Mouse (Mus musculus) neural tube, embryonic 15.5 days (tissue): ENCODE results near the gene Tcf23. TPM values are rescaled to one million over a fixed set of nuclear protein-coding genes. Genes with fewer than 3 reads are reported as not detected.

Experiments used
- ATAC-seq: fragments of 200-750 bp; cut with Nextera tagmentation; 2 replicates; pipeline ENCODE4 v1.8.0; 2017; ENCODE audit warnings: mild to moderate bottlenecking, moderate TSS enrichment, moderate library complexity; ENCODE audit not compliant: low FRiP score
- H3K27ac ChIP-seq: fragments of 300-500 bp; sonication (generic); replicated peaks from 2 replicates; pipeline ENCODE4 v1.5.1; 2015; ENCODE audit warnings: mild to moderate bottlenecking, inconsistent platforms
- H3K27me3 ChIP-seq: fragments of 300-500 bp; sonication (generic); replicated peaks from 2 replicates; pipeline ENCODE4 v1.6.1; 2015; ENCODE audit warnings: inconsistent platforms
- H3K36me3 ChIP-seq: fragments of 300-500 bp; sonication (generic); 2 replicates; pipeline ENCODE4 v1.6.1; 2015; ENCODE audit warnings: inconsistent platforms
- H3K4me1 ChIP-seq: fragments of 300-500 bp; sonication (generic); 2 replicates; pipeline ENCODE4 v1.6.1; 2015; ENCODE audit warnings: inconsistent platforms
- H3K4me2 ChIP-seq: fragments of 300-500 bp; sonication (generic); 2 replicates; pipeline ENCODE4 v1.6.1; 2015; ENCODE audit warnings: inconsistent platforms, mild to moderate bottlenecking, moderate library complexity
- H3K4me3 ChIP-seq: fragments of 300-500 bp; sonication (generic); replicated peaks from 2 replicates; pipeline ENCODE4 v1.5.1; 2015; ENCODE audit warnings: mild to moderate bottlenecking, inconsistent platforms
- H3K9ac ChIP-seq: fragments of 300-500 bp; sonication (generic); replicated peaks from 2 replicates; pipeline ENCODE4 v1.6.1; 2015; ENCODE audit warnings: mild to moderate bottlenecking, inconsistent platforms
- H3K9me3 ChIP-seq: fragments of 300-500 bp; sonication (generic); replicated peaks from 2 replicates; pipeline ENCODE4 v1.6.1; 2016; ENCODE audit warnings: inconsistent platforms
- WGBS: fragments of 180-500 bp; shearing (Covaris S2); methylation state at CpG from one replicate; pipeline ENCODE4 v1.1.7; 2015; ENCODE audit warnings: mixed read lengths; 5-methylcytosine and 5-hydroxymethylcytosine counted together
- polyA plus RNA-seq: library from polyadenylated mRNA; unstranded; fragments of >200 nt; fragmentation: Nextera tagmentation; extraction: Ambion mirVana; gene quantifications from 2 replicates; pipeline ENCODE4 v1.2.1, GENCODE M21; 2015

The Tcf23 gene
- polyA plus RNA-seq = 0.13 TPM in 1 of 2 replicates, not detected in the other

GRCm38 (mm10) chr5:30968416-30968815, at the start of gene Tcf23:
Gene Tcf23 (plus strand): TSS chr5:30968662.
- no peaks in the 10 kb centered on the region for H3K4me1 ChIP-seq
- no peak within 1 kb of the TSS for H3K4me3 ChIP-seq
- 82% methylated on average over 8 of the region's 8 CpGs for whole genome bisulfite sequencing
- H3K36me3 ChIP-seq = no peaks in the 10 kb centered on the region
- H3K4me2 ChIP-seq = no peak within 1 kb of the TSS
- no peaks in the 10 kb centered on the region for H3K9me3 ChIP-seq
- ATAC-seq = no peak
- no peak within 1 kb of the TSS for H3K9ac ChIP-seq
- H3K27ac ChIP-seq = no peak within 1 kb of the TSS
- H3K27me3 ChIP-seq = no peaks in the 10 kb centered on the region; the same call in none of the 2 replicates

- Histone ChIP-seq H3K36me3 (no peaks in the 10 kb centered on the region), H3K9ac (no peak overlapping the region), H3K27ac (no peak overlapping the region), H3K4me1 (peaks cover 40% of the 10 kb centered on the region), H3K4me2 (no peak overlapping the region), H3K4me3 (no peak overlapping the region), H3K9me3 (no peaks in the 10 kb centered on the region), H3K27me3 (no peaks in the 10 kb centered on the region)
- no peak for ATAC-seq
- 81% methylated on average over 8 of the region's 8 CpGs for WGBS
Observed at GRCm38 (mm10) chr5:30918691-30919090, 49.8 kb upstream of the Tcf23 start.

- no peak overlapping the region for H3K9ac ChIP-seq
- 0 out of 2 replicates have a peak overlapping the region, but pooled peaks have one; percentile 9 for H3K27ac ChIP-seq
- no peaks in the 10 kb centered on the region for H3K27me3 ChIP-seq
- no peaks in the 10 kb centered on the region for H3K9me3 ChIP-seq
- 61% methylated on average over 11 of the region's 11 CpGs for WGBS
- H3K4me2 ChIP-seq = peak overlapping the region; percentile 91; the same call in 1 of the 2 replicates
- no peak for ATAC-seq
- no peaks in the 10 kb centered on the region for H3K36me3 ChIP-seq
- no peak overlapping the region for H3K4me3 ChIP-seq
- peaks cover 40% of the 10 kb centered on the region for H3K4me1 ChIP-seq
Observed at GRCm38 (mm10) chr5:30919831-30920614, 48.4 kb upstream of the Tcf23 start.

GRCm38 (mm10) chr5:30920621-30921020, 47.8 kb upstream of the Tcf23 start:
- Histone ChIP-seq H3K9ac (no peak overlapping the region), H3K27me3 (no peaks in the 10 kb centered on the region), H3K9me3 (no peaks in the 10 kb centered on the region), H3K4me2 (peak overlapping the region; percentile 91), H3K27ac (no peak overlapping the region), H3K36me3 (no peaks in the 10 kb centered on the region), H3K4me3 (no peak overlapping the region), H3K4me1 (peaks cover 37% of the 10 kb centered on the region)
- no peak for ATAC-seq
- 61% methylated on average over 19 of the region's 19 CpGs for WGBS

- Histone ChIP-seq H3K27me3 (no peaks in the 10 kb centered on the region), H3K9ac (peak within 1 kb of the TSS; percentile 64), H3K36me3 (no peaks in the 10 kb centered on the region), H3K27ac (peak within 1 kb of the TSS; percentile 76), H3K9me3 (no peaks in the 10 kb centered on the region), H3K4me3 (peak within 1 kb of the TSS; percentile 57), H3K4me1 (peaks cover 29% of the 10 kb centered on the region), H3K4me2 (peak within 1 kb of the TSS; percentile 91)
- 1% methylated on average over 36 of the region's 40 CpGs for WGBS
- peak; percentile 74 for ATAC-seq
Observed at GRCm38 (mm10) chr5:30921256-30922033, 47.0 kb upstream of the Tcf23 start, which contains the start of gene Khk. Gene Khk (plus strand): TSS chr5:30921431.

GRCm38 (mm10) chr5:30922581-30923041, 45.9 kb upstream of the Tcf23 start:
- Histone ChIP-seq H3K4me3 (peak overlapping the region; percentile 57), H3K9ac (peak overlapping the region; percentile 64), H3K27ac (no peak overlapping the region)

GRCm38 (mm10) chr5:30923119-30923518, 45.3 kb upstream of the Tcf23 start:
- no peak overlapping the region for H3K27ac ChIP-seq
- H3K36me3 ChIP-seq = no peaks in the 10 kb centered on the region
- no peaks in the 10 kb centered on the region for H3K9me3 ChIP-seq
- no peak overlapping the region for H3K4me2 ChIP-seq
- no peak overlapping the region for H3K4me3 ChIP-seq
- no peaks in the 10 kb centered on the region for H3K27me3 ChIP-seq
- peaks cover 35% of the 10 kb centered on the region for H3K4me1 ChIP-seq
- 92% methylated on average over 6 of the region's 6 CpGs for WGBS
- no peak overlapping the region for H3K9ac ChIP-seq
- ATAC-seq = no peak

More at GRCm38 (mm10) chr5:30922581-30923041, 45.9 kb upstream of the Tcf23 start:
- no peak for ATAC-seq
- peak overlapping the region; percentile 91 for H3K4me2 ChIP-seq
- H3K27me3 ChIP-seq = no peaks in the 10 kb centered on the region
- 75% methylated on average over 10 of the region's 10 CpGs for WGBS
- H3K9me3 ChIP-seq = no peaks in the 10 kb centered on the region
- H3K4me1 ChIP-seq = peaks cover 30% of the 10 kb centered on the region
- no peaks in the 10 kb centered on the region for H3K36me3 ChIP-seq

- Histone ChIP-seq H3K4me1 (peaks cover 37% of the 10 kb centered on the region), H3K36me3 (no peaks in the 10 kb centered on the region), H3K9ac (no peak overlapping the region), H3K4me3 (no peak overlapping the region), H3K4me2 (no peak overlapping the region), H3K9me3 (no peaks in the 10 kb centered on the region), H3K27ac (no peak overlapping the region), H3K27me3 (no peaks in the 10 kb centered on the region)
- no peak for ATAC-seq
- 76% methylated on average over 8 of the region's 8 CpGs for WGBS
Observed at GRCm38 (mm10) chr5:30924614-30925013, 43.8 kb upstream of the Tcf23 start.

GRCm38 (mm10) chr5:30925217-30925616, 43.2 kb upstream of the Tcf23 start:
- Histone ChIP-seq H3K4me2 (no peak overlapping the region), H3K27ac (no peak overlapping the region), H3K27me3 (no peaks in the 10 kb centered on the region), H3K9me3 (no peaks in the 10 kb centered on the region), H3K4me3 (no peak overlapping the region), H3K4me1 (peaks cover 33% of the 10 kb centered on the region), H3K36me3 (no peaks in the 10 kb centered on the region), H3K9ac (no peak overlapping the region)
- WGBS = 92% methylated on average over 5 of the region's 5 CpGs
- no peak for ATAC-seq

- H3K27ac ChIP-seq = no peak overlapping the region
- H3K4me3 ChIP-seq = no peak overlapping the region
- H3K4me1 ChIP-seq = peaks cover 25% of the 10 kb centered on the region
- no peak overlapping the region for H3K4me2 ChIP-seq
- no peaks in the 10 kb centered on the region for H3K36me3 ChIP-seq
- ATAC-seq = no peak
- no peaks in the 10 kb centered on the region for H3K9me3 ChIP-seq
- 91% methylated on average over 2 of the region's 2 CpGs for WGBS
- no peaks in the 10 kb centered on the region for H3K27me3 ChIP-seq
- no peak overlapping the region for H3K9ac ChIP-seq
Observed at GRCm38 (mm10) chr5:30926073-30926472, 42.4 kb upstream of the Tcf23 start.

- Histone ChIP-seq H3K36me3 (peaks cover 4% of the 10 kb centered on the region; the same call in 1 of the 2 replicates), H3K4me3 (peak overlapping the region; percentile 10; the same call in 1 of the 2 replicates), H3K27me3 (no peaks in the 10 kb centered on the region), H3K4me2 (peak overlapping the region; percentile 46), H3K9me3 (no peaks in the 10 kb centered on the region), H3K27ac (no peak overlapping the region), H3K9ac (peak overlapping the region; percentile 20; the same call in 1 of the 2 replicates), H3K4me1 (0 out of 2 replicates have a peak, but pooled peaks cover 8% of the 10 kb centered on the region)
- ATAC-seq = peak; percentile 77
- WGBS = 41% methylated on average over 7 of the region's 7 CpGs
Observed at GRCm38 (mm10) chr5:30927945-30928529, 40.4 kb upstream of the Tcf23 start.
